Mouse (Mus musculus): ENCODE data around the gene Nudt9. TPM values are rescaled to one million over a fixed set of nuclear protein-coding genes. Genes with fewer than 3 reads are reported as not detected.

The Nudt9 gene
- polyA plus RNA-seq, 1 experiment = not detected

DNA sequence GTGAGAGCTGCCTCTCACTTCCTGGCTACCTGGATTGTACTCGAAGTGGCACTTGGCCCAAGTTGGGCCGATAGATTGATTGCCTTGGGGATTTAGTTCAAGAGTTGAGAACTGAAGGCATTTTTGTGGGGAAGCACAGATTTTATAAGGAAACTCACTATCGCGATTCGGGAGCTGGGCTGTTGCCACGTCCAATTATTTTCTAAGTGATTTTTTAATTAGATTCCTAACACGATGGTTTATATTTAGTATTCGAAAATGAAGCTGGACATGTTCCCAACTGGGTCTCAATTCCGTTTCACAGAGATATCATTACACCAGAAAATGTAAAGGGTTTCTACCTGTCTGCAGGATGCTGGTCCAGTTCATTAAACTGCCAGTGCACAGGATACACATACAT is 39.3 kb downstream of the Nudt9 start:
- Histone ChIP-seq H3K27ac (ENCODE audit: insufficient read depth, low read depth, low read length) (no peak overlapping the region), H3K4me3 (ENCODE audit: insufficient read depth, low read depth, low read length) (no peak overlapping the region), H3K4me1 (ENCODE audit: control insufficient read depth, insufficient read depth, low read length) (no peaks in the 10 kb centered on the region)
- TF ChIP-seq POLR2A (IDR thresholded peaks at IDR 0.05; ENCODE audit: insufficient read depth, low read depth, low read length) (no peak), CTCF (IDR thresholded peaks at IDR 0.05; ENCODE audit: insufficient read depth, low read depth, low read length) (no peak)
- WGBS = 63% methylated on average over 9 of the region's 9 CpGs

DNA sequence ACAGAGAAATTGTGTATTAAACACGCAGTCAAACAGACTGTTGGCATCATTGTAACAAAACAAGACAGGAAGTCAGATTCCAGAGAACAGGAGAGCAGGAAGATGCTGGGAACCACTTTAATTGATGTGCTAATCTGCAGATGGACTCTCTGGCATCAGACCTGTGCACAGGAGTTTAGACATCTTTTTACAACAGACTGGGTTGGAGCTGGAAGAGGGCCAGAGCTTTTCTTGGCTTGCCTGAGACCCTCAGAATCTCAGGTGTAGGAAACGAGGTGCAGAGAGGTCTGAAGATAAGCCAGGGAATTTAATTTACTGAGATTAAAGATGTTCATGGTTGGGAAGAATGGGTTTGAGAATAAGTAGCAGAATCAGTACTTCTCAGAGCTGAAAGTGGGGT is 43.6 kb downstream of the Nudt9 start:
- Histone ChIP-seq H3K4me3 (ENCODE audit: insufficient read depth, low read depth, low read length) (no peak overlapping the region), H3K4me1 (ENCODE audit: control insufficient read depth, insufficient read depth, low read length) (no peaks in the 10 kb centered on the region), H3K27ac (ENCODE audit: insufficient read depth, low read depth, low read length) (no peak overlapping the region)
- WGBS = 79% methylated on average over 2 of the region's 2 CpGs
- no peak for TF ChIP-seq CTCF (IDR thresholded peaks at IDR 0.05; ENCODE audit: insufficient read depth, low read depth, low read length)
- TF ChIP-seq POLR2A (IDR thresholded peaks at IDR 0.05; ENCODE audit: insufficient read depth, low read depth, low read length) = no peak

DNA sequence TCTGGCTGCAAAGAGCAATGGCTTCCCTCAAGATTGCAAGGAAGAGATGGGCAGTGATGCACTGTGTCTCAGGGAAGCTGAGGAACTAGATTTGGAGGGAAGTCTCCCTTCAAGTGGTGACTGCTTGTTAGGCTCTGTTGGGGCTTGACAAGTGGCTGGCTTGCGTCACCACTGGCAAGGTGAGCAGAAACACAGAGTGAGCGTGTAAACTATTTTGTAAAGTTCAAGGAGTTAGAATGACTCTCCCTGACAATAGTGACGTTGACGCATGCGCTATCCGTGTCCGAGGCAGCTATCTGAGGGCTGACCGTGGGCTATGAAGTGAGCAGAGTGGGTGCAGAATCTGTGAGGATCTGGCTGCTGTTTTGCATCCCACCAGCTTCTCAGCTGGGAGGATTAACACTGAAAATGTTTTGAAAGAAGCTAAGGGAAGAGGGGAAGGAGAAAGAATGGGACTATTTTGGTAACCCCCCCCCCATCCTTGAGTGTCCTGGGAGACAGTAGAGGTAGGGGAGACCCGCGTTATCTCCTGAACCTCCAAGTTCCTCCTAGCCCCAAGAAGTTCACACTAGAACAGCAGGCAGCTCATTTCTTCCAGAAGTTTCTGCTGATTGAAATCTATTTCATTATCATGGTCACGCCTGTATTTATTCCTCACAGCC is 49.4 kb downstream of the Nudt9 start:
- WGBS = 75% methylated on average over 11 of the region's 11 CpGs
- Histone ChIP-seq H3K4me3 (ENCODE audit: insufficient read depth, low read depth, low read length) (no peak overlapping the region), H3K4me1 (ENCODE audit: control insufficient read depth, insufficient read depth, low read length) (peaks cover 5% of the 10 kb centered on the region), H3K27ac (ENCODE audit: insufficient read depth, low read depth, low read length) (no peak overlapping the region)
- TF ChIP-seq POLR2A (IDR thresholded peaks at IDR 0.05; ENCODE audit: insufficient read depth, low read depth, low read length) (no peak), CTCF (IDR thresholded peaks at IDR 0.05; ENCODE audit: insufficient read depth, low read depth, low read length) (no peak)

DNA sequence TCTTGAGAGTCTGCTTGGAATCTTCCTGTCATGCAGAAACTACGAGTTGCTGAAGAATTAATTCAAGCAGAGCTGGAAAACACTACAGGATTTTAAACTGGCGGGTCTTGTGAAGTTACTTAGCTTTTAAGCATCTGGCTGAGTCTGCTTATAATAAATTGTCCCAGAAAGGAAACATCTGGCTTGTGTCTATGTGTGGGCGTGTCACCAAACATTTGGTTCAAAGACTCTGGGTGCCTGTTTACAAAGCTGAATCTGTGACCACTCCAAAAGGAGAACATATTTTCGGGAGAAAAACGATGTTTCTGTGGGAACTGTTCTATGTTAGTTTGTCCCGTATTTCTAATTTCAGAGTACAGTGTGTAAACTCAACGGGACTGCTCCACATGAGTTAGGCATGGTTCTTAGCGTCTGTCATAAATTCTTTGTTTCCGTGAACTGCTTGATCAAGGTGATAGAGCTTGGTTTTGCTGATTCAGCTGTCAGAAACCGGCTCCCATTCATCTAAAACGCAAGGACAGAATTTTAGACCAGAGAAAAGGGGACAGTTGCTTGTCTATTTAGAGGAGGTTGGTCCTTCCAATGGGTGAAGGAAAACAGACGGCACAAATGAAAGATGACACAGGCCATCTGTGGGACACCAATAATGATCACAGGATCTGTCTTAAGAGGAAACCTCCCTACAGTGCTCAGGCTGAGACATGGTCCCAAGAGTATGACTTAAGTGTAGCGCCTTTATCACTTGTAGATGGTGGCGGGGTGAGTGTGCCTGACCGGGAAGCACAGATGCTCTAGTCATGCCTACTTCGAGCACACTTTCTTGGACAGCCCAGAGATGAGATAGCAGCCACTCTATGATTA is 50.2 kb downstream of the Nudt9 start:
- H3K4me3 ChIP-seq (ENCODE audit: insufficient read depth, low read depth, low read length) = no peak overlapping the region
- WGBS = 66% methylated on average over 16 of the region's 16 CpGs
- H3K27ac ChIP-seq (ENCODE audit: insufficient read depth, low read depth, low read length) = no peak overlapping the region
- TF ChIP-seq POLR2A (IDR thresholded peaks at IDR 0.05; ENCODE audit: insufficient read depth, low read depth, low read length) (no peak), CTCF (IDR thresholded peaks at IDR 0.05; ENCODE audit: insufficient read depth, low read depth, low read length) (no peak)
- peaks cover 8% of the 10 kb centered on the region for H3K4me1 ChIP-seq (ENCODE audit: control insufficient read depth, insufficient read depth, low read length)

DNA sequence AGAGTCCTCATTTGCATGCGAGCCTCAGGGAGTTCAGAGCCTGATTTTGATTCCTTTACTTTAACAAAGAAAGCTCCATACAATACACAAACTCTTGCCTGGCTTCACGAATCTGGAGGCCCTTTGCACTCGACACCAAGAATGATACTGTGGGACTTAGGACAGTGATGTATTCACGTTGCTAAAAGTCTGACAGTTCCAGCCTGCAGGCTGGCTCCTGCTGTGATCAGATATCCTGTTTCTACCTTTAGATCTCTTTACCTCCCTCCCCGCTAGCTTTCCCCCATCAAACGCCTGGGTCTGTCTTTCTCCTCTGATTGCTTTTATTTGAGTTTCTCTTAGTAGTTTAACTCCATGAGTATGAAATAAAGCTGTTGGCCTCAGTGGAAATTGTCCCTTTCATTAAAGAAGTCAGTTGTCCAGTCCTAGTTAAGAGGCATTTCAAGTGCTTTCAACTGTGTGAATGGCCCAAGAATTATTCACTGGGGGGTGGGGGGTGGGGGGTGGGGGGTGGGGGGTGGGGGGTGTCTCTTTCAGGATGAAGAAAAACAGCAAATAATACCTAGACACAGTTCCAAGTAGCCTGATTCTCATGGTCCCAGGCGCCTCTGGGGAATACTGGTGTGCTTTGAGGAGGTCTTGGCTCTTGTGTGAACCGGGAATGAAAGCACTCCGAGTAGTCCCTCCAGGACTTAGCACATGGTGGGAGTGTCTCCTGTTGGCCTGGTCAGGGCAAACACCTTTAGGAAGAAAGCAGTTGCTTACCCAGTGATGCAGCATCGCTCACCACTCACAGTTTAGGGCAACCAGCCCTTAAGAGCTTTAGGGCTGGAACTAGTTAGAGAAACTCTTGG is 55.8 kb downstream of the Nudt9 start:
- WGBS = 49% methylated on average over 10 of the region's 10 CpGs
- H3K4me3 ChIP-seq (ENCODE audit: insufficient read depth, low read depth, low read length) = no peak overlapping the region
- TF ChIP-seq POLR2A (IDR thresholded peaks at IDR 0.05; ENCODE audit: insufficient read depth, low read depth, low read length) = no peak
- TF ChIP-seq CTCF (IDR thresholded peaks at IDR 0.05; ENCODE audit: insufficient read depth, low read depth, low read length) = no peak
- H3K4me1 ChIP-seq (ENCODE audit: control insufficient read depth, insufficient read depth, low read length) = peaks cover 9% of the 10 kb centered on the region
- peak overlapping the region; percentile 3; the same call in 1 of the 2 replicates for H3K27ac ChIP-seq (ENCODE audit: insufficient read depth, low read depth, low read length)

DNA sequence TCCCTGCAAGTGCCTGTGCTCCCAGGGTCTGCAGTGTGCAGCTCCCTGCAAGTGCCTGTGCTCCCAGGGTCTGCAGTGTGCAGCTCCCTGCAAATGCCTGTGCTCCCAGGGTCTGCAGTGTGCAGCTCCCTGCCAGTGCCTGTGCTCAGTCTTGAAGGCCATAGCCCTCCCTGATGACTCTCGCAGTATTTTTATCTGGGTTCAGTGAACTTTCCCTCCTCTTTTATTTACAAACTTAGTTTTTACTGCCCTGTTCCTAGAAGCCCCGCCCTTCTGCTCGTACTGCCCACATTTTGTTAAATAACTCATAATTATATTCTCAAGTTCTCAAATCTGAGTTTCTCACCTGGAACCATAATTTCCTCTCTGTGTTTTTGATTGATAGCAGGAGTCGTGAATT is 57.1 kb downstream of the Nudt9 start:
- WGBS = 78% methylated on average over 4 of the region's 4 CpGs
- H3K4me3 ChIP-seq (ENCODE audit: insufficient read depth, low read depth, low read length) = no peak overlapping the region

DNA sequence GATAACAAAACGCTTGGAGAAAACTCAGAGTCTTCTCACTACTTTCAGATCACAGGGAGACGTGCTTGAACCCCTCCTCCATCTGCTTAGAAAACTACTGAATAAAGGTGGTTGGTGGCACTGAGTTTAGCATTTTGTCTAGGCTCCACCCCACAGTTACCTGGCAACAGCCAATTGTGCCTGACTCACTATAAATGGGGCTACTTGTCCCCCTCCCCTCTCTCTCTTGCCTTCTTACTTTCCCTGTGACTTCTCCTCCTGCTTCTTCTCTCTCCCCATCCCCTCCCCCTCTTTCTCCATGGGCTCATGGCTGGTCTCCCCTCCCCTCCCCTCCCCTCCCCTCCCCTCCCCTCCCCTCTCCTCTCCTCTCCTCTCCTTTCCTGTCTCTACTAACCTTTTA is 58.0 kb downstream of the Nudt9 start:
- TF ChIP-seq POLR2A (IDR thresholded peaks at IDR 0.05; ENCODE audit: insufficient read depth, low read depth, low read length) (no peak), CTCF (IDR thresholded peaks at IDR 0.05; ENCODE audit: insufficient read depth, low read depth, low read length) (no peak)
- no peak overlapping the region for H3K4me3 ChIP-seq (ENCODE audit: insufficient read depth, low read depth, low read length)
- peaks cover 17% of the 10 kb centered on the region for H3K4me1 ChIP-seq (ENCODE audit: control insufficient read depth, insufficient read depth, low read length)
- H3K27ac ChIP-seq (ENCODE audit: insufficient read depth, low read depth, low read length) = peak overlapping the region; percentile 29; the same call in 1 of the 2 replicates
- 79% methylated on average over 2 of the region's 2 CpGs for WGBS

More for the DNA sequence above, 57.1 kb downstream of the Nudt9 start:
- TF ChIP-seq POLR2A (IDR thresholded peaks at IDR 0.05; ENCODE audit: insufficient read depth, low read depth, low read length) (no peak), CTCF (IDR thresholded peaks at IDR 0.05; ENCODE audit: insufficient read depth, low read depth, low read length) (no peak)
- peaks cover 12% of the 10 kb centered on the region for H3K4me1 ChIP-seq (ENCODE audit: control insufficient read depth, insufficient read depth, low read length)
- H3K27ac ChIP-seq (ENCODE audit: insufficient read depth, low read depth, low read length) = 0 out of 2 replicates have a peak overlapping the region, but pooled peaks have one; percentile 5

DNA sequence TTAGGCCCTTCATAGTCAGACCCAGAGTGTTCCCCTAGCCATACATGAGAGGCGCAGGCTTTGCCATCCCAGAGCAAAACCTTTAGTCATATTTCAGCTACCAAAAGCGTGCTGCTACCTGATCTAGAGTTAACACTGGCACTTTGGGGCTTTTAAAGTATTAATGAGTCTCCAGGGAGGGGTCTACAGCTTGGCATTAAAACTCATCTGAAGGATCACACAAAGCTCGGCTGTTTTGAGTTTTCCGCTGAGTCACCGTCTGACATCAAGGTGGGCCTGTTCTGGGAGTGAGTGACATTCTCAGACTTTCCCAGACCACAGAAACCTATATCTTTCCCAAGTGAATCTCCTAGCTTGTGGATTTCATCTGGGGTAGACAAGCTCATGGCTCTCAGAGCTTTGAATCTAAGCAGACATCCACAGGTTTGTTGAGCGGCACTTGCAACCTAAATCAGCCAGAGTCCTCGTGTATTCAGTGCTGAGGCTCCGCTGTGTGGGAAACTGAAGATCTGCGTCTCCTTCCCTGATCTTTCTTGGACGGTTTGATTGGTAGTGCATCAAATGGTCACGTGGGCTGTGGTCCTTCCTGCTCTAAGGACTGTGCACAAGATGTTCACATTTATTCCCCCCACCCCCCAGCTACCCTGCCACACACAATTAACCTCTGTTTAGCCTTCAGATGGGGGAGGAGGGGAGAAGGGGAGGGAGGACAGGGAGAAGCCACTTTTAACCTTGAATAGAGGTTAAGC is 62.2 kb downstream of the Nudt9 start:
- Histone ChIP-seq H3K4me1 (ENCODE audit: control insufficient read depth, insufficient read depth, low read length) (peaks cover 18% of the 10 kb centered on the region), H3K27ac (ENCODE audit: insufficient read depth, low read depth, low read length) (peak overlapping the region; percentile 97), H3K4me3 (ENCODE audit: insufficient read depth, low read depth, low read length) (no peak overlapping the region)
- WGBS = 54% methylated on average over 11 of the region's 11 CpGs
- no peak for TF ChIP-seq CTCF (IDR thresholded peaks at IDR 0.05; ENCODE audit: insufficient read depth, low read depth, low read length)
- no peak for TF ChIP-seq POLR2A (IDR thresholded peaks at IDR 0.05; ENCODE audit: insufficient read depth, low read depth, low read length)
